Mouse (Mus musculus): Measurements from ENCODE around the gene Zbtb38.

Gene Zbtb38

GRCm38 (mm10) chr9:96752603-96753114 is at the start of gene Zbtb38:
Gene Zbtb38, minus strand, starts transcription at chr9:96752831.
- DNase-seq (ENCODE audit: low spot score in 2 of 2), result peak; percentile 62 to 66

- peak in 1 of 2 experiments; percentile 8 for DNase-seq (ENCODE audit: low spot score in 2 of 2)
Observed at GRCm38 (mm10) chr9:96800131-96800825, 47.6 kb upstream of the Zbtb38 start.

GRCm38 (mm10) chr9:96797311-96797710 is 44.7 kb upstream of the Zbtb38 start:
- no peak for DNase-seq (ENCODE audit: low spot score in 2 of 2)

DNA sequence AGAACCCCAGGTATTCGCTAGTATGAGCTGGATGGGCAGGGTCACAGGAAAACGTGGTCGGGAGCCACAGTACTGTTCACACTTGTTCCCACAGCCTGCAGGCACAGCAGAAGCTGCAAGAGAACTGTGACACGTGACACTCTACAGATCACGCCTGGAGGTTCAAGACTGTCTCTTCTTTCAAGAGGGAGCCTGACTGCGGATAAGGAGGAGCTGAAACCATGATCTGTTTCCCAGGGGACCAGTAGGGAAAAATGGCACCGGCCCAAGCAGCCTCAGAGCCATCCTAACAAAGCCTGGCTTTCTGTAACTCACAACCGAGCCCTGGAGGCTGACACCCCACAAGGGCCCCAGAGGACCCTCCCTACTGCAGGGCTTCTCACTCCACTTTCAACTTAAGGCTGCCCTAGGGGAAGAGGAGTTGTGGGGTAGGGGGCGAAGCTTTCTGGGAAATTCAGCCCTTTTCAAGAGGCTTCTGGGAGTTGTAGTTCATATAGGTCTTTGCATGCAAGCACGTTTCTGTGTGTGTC is 42.8 kb upstream of the Zbtb38 start:
- peak in 1 of 2 experiments; percentile 11 for DNase-seq (ENCODE audit: low spot score in 2 of 2)

- DNase-seq (ENCODE audit: low spot score in 2 of 2), result no peak
Observed at GRCm38 (mm10) chr9:96794601-96795000, 42.0 kb upstream of the Zbtb38 start.

DNA sequence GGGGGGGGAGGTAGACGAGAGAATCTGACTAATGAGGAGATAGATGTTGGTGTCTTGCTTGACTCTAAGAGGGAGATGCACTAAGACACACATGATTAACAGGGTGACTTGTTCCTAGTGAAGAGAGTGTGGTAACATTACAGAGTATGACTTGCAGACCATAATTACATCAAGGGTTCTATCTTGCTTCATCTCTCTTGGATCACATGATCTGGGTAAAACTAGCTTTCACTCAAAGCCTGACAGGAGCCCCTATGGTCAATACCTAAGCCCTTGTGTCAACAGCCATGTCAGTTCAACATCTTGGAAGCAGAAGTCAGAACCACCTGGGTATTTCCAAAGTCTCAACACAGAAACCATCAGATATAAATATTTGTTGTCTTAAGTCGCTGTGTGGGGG is 39.9 kb upstream of the Zbtb38 start:
- no peak for DNase-seq (ENCODE audit: low spot score in 2 of 2)

- DNase-seq (ENCODE audit: low spot score in 2 of 2), result no peak
Observed at GRCm38 (mm10) chr9:96790389-96791007, 37.9 kb upstream of the Zbtb38 start.

DNA sequence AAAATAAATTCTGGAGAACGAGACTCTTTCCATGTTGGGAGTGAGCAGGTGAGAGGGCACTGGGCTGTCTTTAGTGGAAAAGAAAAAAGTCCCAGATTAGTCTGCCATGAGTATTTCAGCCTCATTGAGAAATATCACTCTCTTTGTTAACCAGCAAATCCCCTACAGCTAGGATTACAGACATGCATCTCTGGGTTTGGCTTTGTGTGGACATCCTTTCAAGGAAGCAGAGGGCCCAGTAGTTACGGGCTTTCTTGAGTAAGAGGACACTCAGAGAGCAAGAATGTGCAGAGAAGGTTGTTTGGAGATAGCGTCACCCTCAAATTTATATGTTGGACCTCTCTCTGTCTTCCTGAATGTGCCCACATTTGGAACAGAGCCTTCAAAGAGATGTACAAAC is 37.3 kb upstream of the Zbtb38 start:
- DNase-seq (ENCODE audit: low spot score in 2 of 2), result no peak

- DNase-seq (ENCODE audit: low spot score in 2 of 2), result no peak
Observed at GRCm38 (mm10) chr9:96787797-96788196, 35.2 kb upstream of the Zbtb38 start.

DNA sequence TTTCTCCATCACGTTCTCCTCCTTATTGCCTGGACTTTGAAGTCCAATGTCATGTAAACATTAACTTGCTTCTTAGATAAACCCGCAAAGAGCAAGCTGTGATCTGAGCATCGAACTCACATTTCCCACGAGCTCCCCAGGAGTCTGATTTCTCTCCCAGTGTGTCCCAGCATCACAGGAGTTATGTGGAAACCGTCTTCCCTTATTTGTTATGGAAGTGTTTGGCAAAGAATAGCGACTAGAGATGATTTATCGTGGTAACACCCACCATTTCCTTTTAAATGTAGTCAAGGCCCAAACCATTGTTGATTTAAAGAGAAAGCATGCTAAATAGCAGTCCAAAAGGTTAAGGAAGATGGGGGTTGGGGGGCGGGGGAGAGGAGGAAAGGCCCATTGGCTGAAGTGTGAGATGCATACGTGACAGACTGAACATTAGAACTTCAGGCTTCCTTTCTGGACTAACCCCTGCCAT is 33.3 kb upstream of the Zbtb38 start:
- DNase-seq (ENCODE audit: low spot score in 2 of 2), result no peak

GRCm38 (mm10) chr9:96785187-96785586 is 32.6 kb upstream of the Zbtb38 start:
- peak; percentile 40 for DNase-seq (ENCODE audit: low spot score in 2 of 2)

DNA sequence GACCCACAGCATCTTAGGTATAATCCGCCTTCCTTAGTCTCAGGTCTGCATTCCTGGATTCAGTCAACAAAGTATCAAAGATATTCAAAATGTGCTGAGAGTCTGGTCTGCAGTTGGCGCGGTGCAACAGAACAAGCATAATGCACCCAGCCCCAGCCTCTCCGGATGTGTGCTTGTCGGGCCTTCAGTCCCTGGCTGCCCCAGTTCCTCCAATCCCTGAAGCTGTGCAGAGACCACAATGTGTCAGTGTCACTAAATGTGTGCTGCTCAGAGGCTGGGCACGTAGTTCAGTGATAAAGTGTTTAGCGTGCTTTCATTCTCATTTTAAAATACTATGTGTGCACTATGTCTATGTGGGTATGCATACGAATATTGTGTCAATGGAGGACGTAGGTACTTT is 31.0 kb upstream of the Zbtb38 start:
- DNase-seq (ENCODE audit: low spot score in 2 of 2), result no peak

DNA sequence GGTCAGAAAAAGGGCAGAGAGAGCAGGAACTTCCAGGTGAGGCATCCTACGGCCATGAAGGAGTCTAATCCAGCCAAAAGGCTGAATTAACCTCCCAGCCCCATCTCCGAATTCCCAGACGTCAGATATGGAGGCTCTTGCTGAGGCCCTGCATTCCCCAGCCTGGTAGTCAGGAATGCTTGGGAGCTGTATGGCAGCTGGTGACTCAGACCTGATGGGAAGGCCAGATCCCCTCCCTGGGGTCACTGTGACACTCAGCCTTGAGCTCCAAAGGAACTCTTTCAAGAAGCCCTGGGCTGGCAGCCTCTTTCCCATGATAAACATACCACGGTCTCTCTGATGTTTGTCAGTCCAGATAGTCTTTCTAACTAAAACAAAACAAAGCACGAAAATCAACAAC is 30.6 kb upstream of the Zbtb38 start:
- no peak for DNase-seq (ENCODE audit: low spot score in 2 of 2)

GRCm38 (mm10) chr9:96782062-96782461 is 29.4 kb upstream of the Zbtb38 start:
- DNase-seq (ENCODE audit: low spot score in 2 of 2), result no peak

DNA sequence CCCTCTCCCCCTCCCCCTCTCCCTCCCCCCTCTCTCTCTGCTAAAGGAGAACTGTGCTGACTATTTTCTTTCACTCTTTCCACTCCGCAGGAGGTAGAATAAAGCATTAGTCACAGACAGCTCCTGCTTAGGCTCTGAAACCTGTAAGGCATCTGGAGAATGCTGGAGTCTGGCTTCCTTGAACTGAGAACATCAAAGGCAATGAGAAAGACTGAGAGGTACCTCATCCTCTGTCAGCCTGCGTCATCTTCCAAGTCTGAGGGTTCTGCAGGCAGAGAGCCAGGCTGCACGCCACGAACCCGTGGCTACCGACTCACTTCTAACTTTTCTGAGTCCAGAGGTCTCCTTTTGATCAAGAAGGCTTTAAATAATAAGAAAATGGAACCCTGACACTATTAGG is 20.5 kb upstream of the Zbtb38 start:
- no peak for DNase-seq (ENCODE audit: low spot score in 2 of 2)

DNA sequence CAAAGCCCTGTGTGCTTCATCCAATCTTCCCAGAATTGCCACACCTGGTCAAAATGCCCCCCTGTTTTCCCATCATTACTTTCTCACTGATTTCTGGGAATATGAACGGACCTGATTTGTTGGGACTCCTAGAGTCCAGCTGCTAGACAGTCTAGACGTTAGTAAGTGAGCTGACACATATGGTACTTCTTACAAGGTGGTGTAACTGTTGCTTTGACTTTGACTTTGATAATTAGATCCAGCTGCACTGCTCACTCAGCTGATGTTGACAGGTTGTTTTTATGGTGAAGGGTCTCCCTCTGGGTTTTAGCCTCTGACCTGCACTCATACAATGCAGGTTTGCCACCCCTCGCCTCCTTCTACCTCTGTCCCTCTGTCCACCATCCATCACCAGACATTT is 17.8 kb upstream of the Zbtb38 start:
- DNase-seq (ENCODE audit: low spot score in 2 of 2), result no peak

GRCm38 (mm10) chr9:96769651-96770050 is 17.0 kb upstream of the Zbtb38 start:
- no peak for DNase-seq (ENCODE audit: low spot score in 2 of 2)

DNA sequence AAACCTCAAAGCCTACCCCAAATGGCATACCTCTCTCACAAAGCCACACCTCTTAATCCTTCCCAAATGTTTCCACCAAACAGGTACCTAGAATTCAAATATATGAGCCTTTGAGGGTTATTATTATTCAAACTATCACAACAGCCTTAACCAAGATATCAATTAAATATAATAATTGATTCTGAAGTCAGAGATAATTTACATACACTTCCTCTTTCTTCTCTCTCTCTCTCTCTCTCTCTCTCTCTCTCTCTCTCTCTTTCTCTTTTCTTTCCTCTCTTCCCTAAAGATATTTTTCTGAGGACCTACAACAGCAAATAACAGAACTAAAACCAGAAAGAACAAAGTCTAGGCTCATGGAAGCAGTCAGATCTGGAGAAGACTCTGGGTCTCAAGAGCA is 15.2 kb upstream of the Zbtb38 start:
- no peak for DNase-seq (ENCODE audit: low spot score in 2 of 2)

DNA sequence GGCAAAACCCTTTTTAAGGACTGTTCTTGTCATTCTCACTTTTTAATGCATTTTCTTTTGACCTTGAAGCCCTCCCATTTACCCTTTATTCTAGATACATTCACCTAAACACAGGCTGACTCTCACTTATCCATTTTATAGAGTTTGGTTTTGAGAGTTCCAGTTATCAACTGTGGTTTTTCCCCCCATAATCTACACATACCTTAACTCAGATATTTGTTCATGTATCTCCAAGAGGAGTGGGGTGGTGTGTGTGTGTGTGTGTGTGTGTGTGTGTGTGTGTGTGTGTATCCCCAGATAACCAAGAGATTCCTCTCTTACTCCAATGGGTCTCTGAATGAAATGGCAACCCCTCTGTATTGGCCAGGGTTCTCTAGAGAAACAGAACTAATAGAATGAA is 13.4 kb upstream of the Zbtb38 start:
- no peak for DNase-seq (ENCODE audit: low spot score in 2 of 2)

- DNase-seq (ENCODE audit: low spot score in 2 of 2), result peak; percentile 47 to 62
Observed at GRCm38 (mm10) chr9:96765410-96765809, 12.8 kb upstream of the Zbtb38 start.

DNA sequence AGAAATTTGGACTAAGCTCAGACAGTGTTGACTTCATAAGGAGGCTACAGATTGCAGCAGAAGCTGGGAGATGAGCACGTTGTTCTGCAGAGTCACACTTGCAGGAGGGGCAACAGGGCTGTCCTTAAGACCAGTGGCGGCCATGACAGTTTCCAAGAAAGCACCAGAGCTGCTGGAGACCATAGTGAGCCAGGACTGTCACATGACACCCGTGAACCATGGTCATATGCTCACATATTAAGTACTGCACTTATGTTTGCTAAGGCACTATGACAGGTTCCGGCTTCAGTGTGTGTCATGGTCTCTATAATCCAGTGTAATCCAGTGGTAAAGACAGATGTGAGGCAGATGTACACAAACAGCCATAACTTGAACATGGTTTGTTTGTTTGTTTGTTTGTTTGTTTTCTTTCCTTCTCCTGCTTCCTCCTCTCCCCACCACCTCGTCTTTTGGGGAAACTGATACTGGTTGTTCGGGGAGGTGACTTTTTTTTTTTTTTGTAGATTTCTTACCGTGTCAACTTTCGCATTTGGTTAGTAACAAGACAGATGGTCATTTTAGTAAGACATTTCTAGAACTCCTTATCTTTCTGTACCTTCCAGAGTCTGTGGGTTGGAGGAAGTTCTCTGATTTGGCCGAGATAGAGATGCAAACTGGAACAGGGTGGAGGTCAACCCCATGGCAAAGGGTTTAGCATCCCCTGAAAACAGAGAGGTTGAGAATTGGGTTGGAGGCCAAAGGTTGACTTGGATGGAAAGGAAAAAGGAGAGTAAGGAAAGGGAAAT is 11.4 kb upstream of the Zbtb38 start:
- no peak for DNase-seq (ENCODE audit: low spot score in 2 of 2)

DNA sequence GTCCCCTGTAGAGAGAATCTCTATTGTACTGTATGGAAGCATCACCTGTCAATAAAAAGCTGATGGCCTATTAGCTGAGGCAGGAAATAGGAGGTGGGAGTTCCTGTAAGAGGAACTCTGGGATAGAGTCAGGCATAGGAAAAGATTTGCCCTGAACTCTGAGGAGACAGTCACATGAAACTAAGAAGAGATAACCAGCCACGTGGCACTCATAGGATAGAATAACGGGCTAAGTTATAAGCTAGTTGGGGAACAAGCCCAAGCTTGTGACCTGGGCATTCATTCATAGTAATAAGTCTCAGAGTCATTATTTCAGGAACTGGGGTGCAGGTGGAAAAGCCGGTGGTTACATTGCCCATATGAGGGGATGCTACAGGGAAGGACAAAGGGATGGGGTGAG is 10.4 kb upstream of the Zbtb38 start:
- DNase-seq (ENCODE audit: low spot score in 2 of 2), result no peak
